Mouse (Mus musculus): Measurements from ENCODE around the gene Rasl2-9.
"Not testable (repeated sequence)": the region's sequence is repeated elsewhere in the genome, so short reads cannot be mapped to it uniquely, and the experiment has no call there.

Gene Rasl2-9

DNA sequence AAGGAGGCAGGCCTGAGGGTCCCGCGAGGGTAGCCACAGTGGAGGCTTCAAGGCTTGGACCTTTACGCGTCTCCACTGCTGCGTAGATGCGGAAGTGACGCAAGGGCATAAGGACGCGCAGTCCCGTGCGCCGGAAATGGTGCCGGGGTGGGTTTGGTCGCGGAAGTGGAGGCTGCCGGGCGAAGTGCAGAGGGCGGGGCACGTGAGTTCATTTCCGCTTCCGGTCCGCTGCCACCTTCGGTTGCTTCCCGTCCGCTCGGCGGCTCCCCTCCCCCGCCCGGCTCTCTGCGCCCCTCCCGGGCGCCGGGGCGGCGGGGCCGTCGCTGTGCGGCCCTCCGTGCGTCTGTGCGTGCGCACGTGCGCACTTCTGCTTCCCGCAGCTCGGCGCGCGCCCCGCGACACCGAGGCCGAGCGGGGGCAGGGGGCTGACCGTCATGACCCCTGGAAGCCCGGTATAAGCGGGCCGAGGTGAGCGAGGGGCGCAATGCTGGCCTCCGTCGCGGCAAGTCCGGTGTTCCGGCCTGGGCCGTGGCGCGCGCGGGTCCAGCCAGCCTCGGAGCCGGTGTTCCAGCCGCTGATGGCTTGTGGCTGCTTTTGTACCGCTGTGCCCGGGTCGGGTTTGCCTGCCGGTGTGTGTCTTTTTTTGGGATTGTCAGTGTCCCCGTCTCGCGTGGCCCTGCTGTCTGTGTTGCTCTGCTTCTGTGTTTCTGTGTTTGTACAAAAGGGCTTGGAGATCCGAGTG, 45.6 kb downstream of the Rasl2-9 start, which contains the start of gene Epn1:
Gene Epn1, plus strand, starts transcription at position 226 of the 742 bp plus-strand sequence.
- DNase-seq = peak; percentile 93 to 95

DNA sequence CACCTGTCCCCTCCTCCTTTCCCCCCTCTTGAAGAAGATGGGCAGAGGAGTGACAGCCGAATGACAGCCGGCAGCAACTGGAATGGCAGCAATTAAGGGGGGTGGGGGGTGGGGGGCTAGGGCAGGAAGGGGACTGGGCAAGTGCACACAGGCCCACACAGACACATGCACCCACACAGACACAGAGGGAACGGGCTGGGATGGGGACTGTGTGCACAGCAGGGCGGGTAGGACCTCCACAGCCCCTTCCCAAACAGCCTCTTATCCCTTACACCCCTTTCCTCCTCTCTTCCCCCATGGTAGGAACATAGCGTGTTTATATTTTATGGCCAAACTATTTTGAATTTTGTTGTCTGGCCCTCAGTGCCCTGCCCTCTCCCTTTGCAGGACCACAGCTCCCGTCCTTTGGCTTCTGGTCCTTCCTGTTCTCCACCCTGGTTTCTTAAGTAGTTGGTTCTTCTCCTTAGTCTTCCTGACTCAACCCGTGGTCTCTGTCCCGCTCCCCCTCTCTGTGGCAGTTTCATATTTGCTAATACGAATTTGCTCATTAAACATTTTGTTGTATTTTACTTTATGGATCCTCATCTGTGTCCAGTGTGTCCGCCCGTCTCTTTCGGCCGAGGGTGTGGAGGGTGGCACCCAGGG, 46.3 kb downstream of the Rasl2-9 start:
- DNase-seq = not testable (repeated sequence)

DNA sequence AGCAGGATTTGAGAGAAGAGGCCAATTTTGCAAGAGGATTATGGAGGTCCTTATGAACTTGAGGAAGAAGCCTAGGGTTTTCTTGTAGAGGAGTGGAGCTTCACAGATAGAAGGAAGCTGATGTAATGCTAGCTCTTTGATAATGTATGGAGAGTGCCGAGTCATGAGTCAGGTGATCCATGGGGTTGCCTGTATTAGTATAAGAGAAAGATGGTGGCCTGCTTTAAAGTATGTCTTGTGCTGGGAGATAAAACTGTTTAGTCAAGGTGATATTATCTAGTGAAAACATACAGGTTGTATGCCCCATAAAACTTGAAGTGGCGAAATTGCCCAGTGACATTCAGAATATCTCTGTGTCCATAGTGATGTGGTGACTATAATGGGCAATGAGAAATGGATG, 48.8 kb downstream of the Rasl2-9 start:
- DNase-seq = no peak

DNA sequence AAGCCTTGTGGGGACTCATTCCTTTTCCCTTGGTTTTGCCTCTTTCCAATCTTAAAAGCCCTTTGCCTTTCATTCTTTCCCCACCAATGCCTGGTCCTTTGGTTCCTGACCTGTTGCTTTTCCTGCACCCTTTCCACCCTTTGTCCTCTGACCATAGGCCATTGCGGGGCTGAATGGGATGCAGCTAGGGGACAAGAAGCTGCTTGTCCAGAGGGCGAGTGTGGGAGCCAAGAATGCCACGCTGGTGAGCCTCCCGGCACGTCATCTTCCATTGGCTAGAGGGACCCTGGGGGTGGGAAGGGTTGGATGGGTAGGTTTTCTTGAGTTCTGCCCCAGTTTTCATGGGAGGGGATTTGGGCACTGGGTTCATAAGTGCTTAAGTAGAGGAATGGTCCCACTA, 50.8 kb downstream of the Rasl2-9 start:
- no peak for DNase-seq
